Mouse (Mus musculus): ENCODE measurements around the gene Bub1b.

- TF ChIP-seq CTCF (IDR thresholded peaks at IDR 0.05; ENCODE audit: insufficient read depth, low read depth, low read length) (no peak), POLR2A (IDR thresholded peaks at IDR 0.05; ENCODE audit: insufficient read depth, low read depth, low read length) (no peak)
These were observed 6.9 kb upstream of the Bub1b start for GRCm38 (mm10) chr2:118591083-118591482.

All from olfactory bulb, adult 2 months (tissue).